Mouse (Mus musculus) spleen, adult 2 months (tissue): ENCODE results near the gene Mr1. TPM values are rescaled to one million over a fixed set of nuclear protein-coding genes. Genes with fewer than 3 reads are reported as not detected.
A peak's percentile ranks its signal among the peaks of the same experiment; 100 is the strongest.

Experiments used
- DNase-seq, 2 experiments: peaks; one replicate each; pipeline versions ENCODE4 v3.0.0 to v3.0.0-alpha.2; 2012 to 2021; ENCODE audit warnings: low spot score in 2 of 2, low read depth in 1 of 2
- H3K27ac ChIP-seq: fragments of 200-500 bp; 2 replicates; pipeline ENCODE4 v1.5.1; 2012; ENCODE audit warnings: low read length, inconsistent platforms; ENCODE audit not compliant: insufficient read depth
- H3K27me3 ChIP-seq: fragments of 200-500 bp; 2 replicates; pipeline ENCODE4 v1.6.1; 2012; ENCODE audit warnings: mild to moderate bottlenecking, moderate library complexity, low read length, inconsistent platforms; ENCODE audit not compliant: control insufficient read depth, insufficient read depth
- H3K36me3 ChIP-seq: fragments of 200-500 bp; 2 replicates; pipeline ENCODE4 v1.6.1; 2012; ENCODE audit warnings: mild to moderate bottlenecking, low read length, inconsistent platforms; ENCODE audit not compliant: control insufficient read depth, insufficient read depth
- H3K4me1 ChIP-seq: fragments of 200-500 bp; 2 replicates; pipeline ENCODE4 v1.6.1; 2011; ENCODE audit warnings: inconsistent platforms; ENCODE audit not compliant: control insufficient read depth, insufficient read depth, insufficient read length
- H3K4me3 ChIP-seq: fragments of 200-500 bp; 2 replicates; pipeline ENCODE4 v1.5.1; 2011; ENCODE audit warnings: mild to moderate bottlenecking, inconsistent platforms; ENCODE audit not compliant: insufficient read depth, insufficient read length; ENCODE audit errors: extremely low read depth
- CTCF ChIP-seq: fragments of 200-500 bp; IDR thresholded peaks from 2 replicates; pipeline ENCODE4 v1.5.1; 2011; ENCODE audit warnings: mild to moderate bottlenecking, inconsistent platforms; ENCODE audit not compliant: insufficient read depth, insufficient read length, insufficient replicate concordance; ENCODE audit errors: extremely low read depth
- POLR2A ChIP-seq: fragments of 200-500 bp; IDR thresholded peaks from 2 replicates; pipeline ENCODE4 v1.6.1; 2011; ENCODE audit warnings: low read depth, low read length, inconsistent platforms
- WGBS: fragments of 180-500 bp; shearing (Covaris S2); methylation state at CpG from one replicate; pipeline ENCODE4 v1.1.7; 2018; 5-methylcytosine and 5-hydroxymethylcytosine counted together
- polyA plus RNA-seq: library from polyadenylated mRNA; depleted of rRNA; stranded (reverse); fragments of >200 nt; gene quantifications from 2 replicates; pipeline ENCODE4 v1.2.3, GENCODE M21; 2012; rRNA removed

Mr1 gene
- 1.7 and 2.2 TPM in 2 replicates for polyA plus RNA-seq

DNA sequence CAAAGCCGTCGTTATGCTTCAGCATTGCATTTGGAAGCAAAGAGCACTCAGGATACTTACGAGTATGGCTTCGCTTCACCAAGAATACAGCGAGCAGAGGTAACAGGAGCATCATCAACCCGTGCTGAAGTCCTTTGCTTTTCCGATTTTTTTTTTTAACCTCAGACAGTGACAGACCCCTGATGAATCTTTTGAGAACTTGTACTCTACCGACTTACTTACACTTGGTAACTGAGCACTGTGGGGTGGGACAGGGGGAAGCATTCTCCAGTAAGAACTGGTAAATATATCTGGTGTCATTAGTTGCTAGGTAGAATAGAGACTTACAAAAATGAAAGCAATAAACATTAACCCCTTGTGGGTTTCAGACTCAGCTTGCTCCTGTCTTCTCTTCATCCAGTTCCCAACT, at the start of gene Mr1:
TSS of gene Mr1 (minus strand) at position 243 of the 409 bp plus-strand sequence.
- peak within 1 kb of the TSS; percentile 58 for H3K27ac ChIP-seq
- peak within 1 kb of the TSS; percentile 62 for H3K4me3 ChIP-seq
- TF ChIP-seq CTCF (no peak), POLR2A (no peak)
- no peaks in the 10 kb centered on the region for H3K36me3 ChIP-seq
- WGBS, result 1% methylated on average over 8 of the region's 8 CpGs
- peak; percentile 39 to 78 for DNase-seq
- no peaks in the 10 kb centered on the region for H3K27me3 ChIP-seq
- peaks cover 2% of the 10 kb centered on the region; the same call in 1 of the 2 replicates for H3K4me1 ChIP-seq

- no peak overlapping the region for H3K4me3 ChIP-seq
- no peaks in the 10 kb centered on the region for H3K4me1 ChIP-seq
- H3K27me3 ChIP-seq, result no peaks in the 10 kb centered on the region
- no peak for DNase-seq
- TF ChIP-seq CTCF, result no peak
- no peak overlapping the region for H3K27ac ChIP-seq
- 70% methylated on average over 15 of the region's 15 CpGs for WGBS
- H3K36me3 ChIP-seq, result peaks cover 34% of the 10 kb centered on the region
Observed at GRCm38 (mm10) chr1:155192805-155193368, 46.3 kb upstream of the Mr1 start.

- no peaks in the 10 kb centered on the region for H3K4me1 ChIP-seq
- no peaks in the 10 kb centered on the region for H3K27me3 ChIP-seq
- H3K4me3 ChIP-seq, result no peak overlapping the region
- H3K27ac ChIP-seq, result no peak overlapping the region
- no peak for TF ChIP-seq POLR2A
- no peak for TF ChIP-seq CTCF
- 83% methylated on average over 2 of the region's 2 CpGs for WGBS
- H3K36me3 ChIP-seq, result peaks cover 34% of the 10 kb centered on the region
- no peak for DNase-seq
Observed at GRCm38 (mm10) chr1:155191671-155192070, 45.1 kb upstream of the Mr1 start.

GRCm38 (mm10) chr1:155191219-155191618, 44.6 kb upstream of the Mr1 start:
- Histone ChIP-seq H3K36me3 (peaks cover 34% of the 10 kb centered on the region), H3K4me1 (no peaks in the 10 kb centered on the region), H3K4me3 (no peak overlapping the region), H3K27ac (no peak overlapping the region), H3K27me3 (no peaks in the 10 kb centered on the region)
- no peak for TF ChIP-seq CTCF
- no peak for TF ChIP-seq POLR2A
- DNase-seq, result no peak
- 93% methylated on average over 8 of the region's 8 CpGs for WGBS

DNA sequence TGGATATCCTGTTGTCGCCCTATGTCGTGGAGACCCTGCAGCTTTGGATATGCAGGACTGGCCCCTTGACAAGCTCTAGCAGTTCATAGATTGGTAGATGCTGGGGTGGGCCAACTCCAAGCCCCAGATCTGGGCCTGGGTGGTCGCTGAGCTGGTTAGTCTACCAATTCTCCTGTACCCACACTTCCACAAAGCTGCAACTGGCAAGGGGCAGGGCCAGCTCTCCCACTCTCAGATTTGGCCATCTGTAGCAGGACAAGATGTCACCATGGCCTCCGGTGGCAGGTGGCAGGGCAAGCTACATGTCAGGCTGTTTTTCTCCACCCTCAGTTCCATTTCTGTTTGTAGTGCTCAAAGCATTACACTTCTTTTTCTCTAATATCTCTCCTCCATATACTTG, 42.0 kb upstream of the Mr1 start:
- no peak for DNase-seq
- TF ChIP-seq CTCF (no peak), POLR2A (no peak)
- H3K27ac ChIP-seq, result no peak overlapping the region
- H3K27me3 ChIP-seq, result no peaks in the 10 kb centered on the region
- H3K4me1 ChIP-seq, result no peaks in the 10 kb centered on the region
- peaks cover 35% of the 10 kb centered on the region for H3K36me3 ChIP-seq
- WGBS, result 93% methylated on average over 4 of the region's 4 CpGs
- H3K4me3 ChIP-seq, result no peak overlapping the region

- H3K4me1 ChIP-seq, result no peaks in the 10 kb centered on the region
- no peak for TF ChIP-seq POLR2A
- no peak for DNase-seq
- peaks cover 13% of the 10 kb centered on the region for H3K36me3 ChIP-seq
- H3K27me3 ChIP-seq, result no peaks in the 10 kb centered on the region
- 85% methylated on average over 3 of the region's 3 CpGs for WGBS
- no peak overlapping the region for H3K4me3 ChIP-seq
- H3K27ac ChIP-seq, result no peak overlapping the region
Observed at GRCm38 (mm10) chr1:155184191-155184590, 37.6 kb upstream of the Mr1 start.

GRCm38 (mm10) chr1:155178192-155178924, 31.7 kb upstream of the Mr1 start:
- Histone ChIP-seq H3K36me3 (peaks cover 11% of the 10 kb centered on the region), H3K27me3 (no peaks in the 10 kb centered on the region), H3K27ac (no peak overlapping the region), H3K4me3 (no peak overlapping the region), H3K4me1 (no peaks in the 10 kb centered on the region)
- 96% methylated on average over 2 of the region's 2 CpGs for WGBS
- DNase-seq, result no peak
- TF ChIP-seq CTCF (no peak), POLR2A (no peak)
